Mouse (Mus musculus) hindbrain, embryonic 16.5 days (tissue): ENCODE results near the gene Wasf1. TPM values are rescaled to one million over a fixed set of nuclear protein-coding genes. Genes with fewer than 3 reads are reported as not detected.

Source experiments
- ATAC-seq: fragments of 200-750 bp; cut with Nextera tagmentation; 2 replicates; pipeline ENCODE4 v1.8.0; 2017; ENCODE audit warnings: moderate TSS enrichment, moderate library complexity
- H3K27ac ChIP-seq: fragments of 300-500 bp; sonication (generic); 2 replicates; pipeline ENCODE4 v1.5.1; 2014; ENCODE audit warnings: low read depth, mild to moderate bottlenecking, control low read depth, low read length, moderate library complexity
- H3K27me3 ChIP-seq: fragments of 300-500 bp; sonication (generic); replicated peaks from 2 replicates; pipeline ENCODE4 v1.6.1; 2014; ENCODE audit warnings: low read length; ENCODE audit not compliant: control insufficient read depth, insufficient read depth
- H3K36me3 ChIP-seq: fragments of 300-500 bp; sonication (generic); 2 replicates; pipeline ENCODE4 v1.6.1; 2014; ENCODE audit warnings: mild to moderate bottlenecking, low read length, moderate library complexity, mixed read lengths; ENCODE audit not compliant: control insufficient read depth, insufficient read depth
- H3K4me1 ChIP-seq: fragments of 300-500 bp; sonication (generic); 2 replicates; pipeline ENCODE4 v1.6.1; 2014; ENCODE audit warnings: low read depth, low read length; ENCODE audit not compliant: control insufficient read depth, insufficient read depth
- H3K4me2 ChIP-seq: fragments of 300-500 bp; sonication (generic); 2 replicates; pipeline ENCODE4 v1.6.1; 2014; ENCODE audit warnings: mild to moderate bottlenecking, low read length, control low read depth, moderate library complexity
- H3K4me3 ChIP-seq: fragments of 300-500 bp; sonication (generic); 2 replicates; pipeline ENCODE4 v1.5.1; 2014; ENCODE audit warnings: mild to moderate bottlenecking, low read length, control low read depth, moderate library complexity
- H3K9ac ChIP-seq: fragments of 300-500 bp; sonication (generic); 2 replicates; pipeline ENCODE4 v1.6.1; 2014; ENCODE audit warnings: low read depth, mild to moderate bottlenecking, control low read depth, low read length, moderate library complexity
- H3K9me3 ChIP-seq: fragments of 300-500 bp; sonication (generic); 2 replicates; pipeline ENCODE4 v1.6.1; 2014; ENCODE audit warnings: mild to moderate bottlenecking, low read length, moderate library complexity; ENCODE audit not compliant: control insufficient read depth
- WGBS: fragments of 180-500 bp; shearing (Covaris S2); extraction: QIAGEN DNeasy Blood & Tissue Kit; methylation state at CpG from one replicate; pipeline ENCODE4 v1.1.7; 2014; 5-methylcytosine and 5-hydroxymethylcytosine counted together
- polyA plus RNA-seq: library from polyadenylated mRNA; unstranded; fragments of >200 nt; fragmentation: Nextera tagmentation; extraction: Ambion mirVana; gene quantifications from 2 replicates; pipeline ENCODE4 v1.2.1, GENCODE M21; 2015

Wasf1 gene
- polyA plus RNA-seq, 1 experiment from 2014 or later: 98.1 TPM

GRCm38 (mm10) chr10:40884279-40884806 lies 1.1 kb downstream of the Wasf1 start:
- Histone ChIP-seq H3K4me2 (peak overlapping the region; percentile 66), H3K27me3 (no peaks in the 10 kb centered on the region), H3K4me1 (peaks cover 16% of the 10 kb centered on the region), H3K9me3 (no peaks in the 10 kb centered on the region), H3K27ac (peak overlapping the region; percentile 100), H3K9ac (peak overlapping the region; percentile 98), H3K36me3 (no peaks in the 10 kb centered on the region), H3K4me3 (peak overlapping the region; percentile 96)
- peak; percentile 13 for ATAC-seq
- WGBS: under 1% methylated on average over 40 of the region's 40 CpGs

- Histone ChIP-seq H3K9ac (no peak overlapping the region), H3K9me3 (no peaks in the 10 kb centered on the region), H3K4me3 (peak overlapping the region; percentile 31), H3K4me2 (peak overlapping the region; percentile 47), H3K36me3 (no peaks in the 10 kb centered on the region), H3K27ac (no peak overlapping the region), H3K4me1 (peaks cover 16% of the 10 kb centered on the region), H3K27me3 (no peaks in the 10 kb centered on the region)
- 46% methylated on average over 7 of the region's 7 CpGs for WGBS
- ATAC-seq: no peak
Measured at GRCm38 (mm10) chr10:40885432-40885831, 2.2 kb downstream of the Wasf1 start.

- H3K9ac ChIP-seq: no peak overlapping the region
- H3K36me3 ChIP-seq: no peaks in the 10 kb centered on the region
- no peak for ATAC-seq
- H3K27me3 ChIP-seq: no peaks in the 10 kb centered on the region
- no peak overlapping the region for H3K4me3 ChIP-seq
- H3K4me2 ChIP-seq: peak overlapping the region; percentile 12; the same call in 1 of the 2 replicates
- H3K4me1 ChIP-seq: peaks cover 3% of the 10 kb centered on the region; the same call in 1 of the 2 replicates
- H3K27ac ChIP-seq: no peak overlapping the region
- no peaks in the 10 kb centered on the region for H3K9me3 ChIP-seq
- WGBS: 50% methylated on average over 2 of the region's 2 CpGs
Measured at GRCm38 (mm10) chr10:40887316-40887715, 4.0 kb downstream of the Wasf1 start.

GRCm38 (mm10) chr10:40889146-40889545 lies 5.9 kb downstream of the Wasf1 start:
- Histone ChIP-seq H3K27ac (no peak overlapping the region), H3K9me3 (no peaks in the 10 kb centered on the region), H3K4me3 (no peak overlapping the region), H3K36me3 (no peaks in the 10 kb centered on the region), H3K9ac (no peak overlapping the region), H3K4me2 (no peak overlapping the region), H3K27me3 (no peaks in the 10 kb centered on the region), H3K4me1 (peaks cover 3% of the 10 kb centered on the region; the same call in 1 of the 2 replicates)
- WGBS: 91% methylated on average over 4 of the region's 4 CpGs
- ATAC-seq: no peak

GRCm38 (mm10) chr10:40895765-40896164 lies 12.5 kb downstream of the Wasf1 start:
- Histone ChIP-seq H3K4me2 (no peak overlapping the region), H3K27me3 (no peaks in the 10 kb centered on the region), H3K36me3 (no peaks in the 10 kb centered on the region), H3K4me3 (no peak overlapping the region), H3K9me3 (no peaks in the 10 kb centered on the region), H3K9ac (no peak overlapping the region), H3K27ac (no peak overlapping the region), H3K4me1 (peaks cover 11% of the 10 kb centered on the region; the same call in 1 of the 2 replicates)
- 89% methylated on average over 12 of the region's 12 CpGs for WGBS
- ATAC-seq: peak; percentile 26; the same call in 1 of the 2 replicates

- Histone ChIP-seq H3K27me3 (no peaks in the 10 kb centered on the region), H3K4me3 (no peak overlapping the region), H3K9me3 (no peaks in the 10 kb centered on the region), H3K9ac (no peak overlapping the region), H3K4me2 (peak overlapping the region; percentile 12), H3K4me1 (peaks cover 11% of the 10 kb centered on the region; the same call in 1 of the 2 replicates), H3K36me3 (no peaks in the 10 kb centered on the region), H3K27ac (0 out of 2 replicates have a peak overlapping the region, but pooled peaks have one; percentile 12)
- WGBS: 40% methylated on average over 5 of the region's 5 CpGs
- ATAC-seq: peak; percentile 53; the same call in 1 of the 2 replicates
Measured at GRCm38 (mm10) chr10:40896656-40897055, 13.4 kb downstream of the Wasf1 start.

GRCm38 (mm10) chr10:40901786-40902185 lies 18.5 kb downstream of the Wasf1 start:
- no peak overlapping the region for H3K4me3 ChIP-seq
- no peaks in the 10 kb centered on the region for H3K9me3 ChIP-seq
- 46% methylated on average over 4 of the region's 4 CpGs for WGBS
- H3K27ac ChIP-seq: no peak overlapping the region
- H3K4me2 ChIP-seq: no peak overlapping the region
- H3K4me1 ChIP-seq: peaks cover 2% of the 10 kb centered on the region; the same call in 1 of the 2 replicates
- no peaks in the 10 kb centered on the region for H3K27me3 ChIP-seq
- H3K36me3 ChIP-seq: no peaks in the 10 kb centered on the region
- no peak overlapping the region for H3K9ac ChIP-seq
- 0 out of 2 replicates have a peak, but pooled peaks have one; percentile 40 for ATAC-seq

- no peak overlapping the region for H3K4me2 ChIP-seq
- H3K27me3 ChIP-seq: no peaks in the 10 kb centered on the region
- WGBS: 95% methylated on average over 1 of the region's 1 CpGs
- H3K4me1 ChIP-seq: no peaks in the 10 kb centered on the region
- ATAC-seq: no peak
- no peaks in the 10 kb centered on the region for H3K36me3 ChIP-seq
- H3K4me3 ChIP-seq: no peak overlapping the region
- H3K9ac ChIP-seq: no peak overlapping the region
- H3K27ac ChIP-seq: no peak overlapping the region
- no peaks in the 10 kb centered on the region for H3K9me3 ChIP-seq
Measured at GRCm38 (mm10) chr10:40906131-40906530, 22.9 kb downstream of the Wasf1 start.

- no peak overlapping the region for H3K27ac ChIP-seq
- no peak for ATAC-seq
Measured at GRCm38 (mm10) chr10:40906802-40907201, 23.5 kb downstream of the Wasf1 start.

More at GRCm38 (mm10) chr10:40906802-40907201, 23.5 kb downstream of the Wasf1 start:
- Histone ChIP-seq H3K4me2 (no peak overlapping the region), H3K9me3 (no peaks in the 10 kb centered on the region), H3K9ac (no peak overlapping the region), H3K27me3 (no peaks in the 10 kb centered on the region), H3K36me3 (no peaks in the 10 kb centered on the region), H3K4me3 (no peak overlapping the region), H3K4me1 (no peaks in the 10 kb centered on the region)
- 70% methylated on average over 7 of the region's 7 CpGs for WGBS
